ENCODE assay signal across 36 mouse cellular contexts in the genomic region with DNA sequence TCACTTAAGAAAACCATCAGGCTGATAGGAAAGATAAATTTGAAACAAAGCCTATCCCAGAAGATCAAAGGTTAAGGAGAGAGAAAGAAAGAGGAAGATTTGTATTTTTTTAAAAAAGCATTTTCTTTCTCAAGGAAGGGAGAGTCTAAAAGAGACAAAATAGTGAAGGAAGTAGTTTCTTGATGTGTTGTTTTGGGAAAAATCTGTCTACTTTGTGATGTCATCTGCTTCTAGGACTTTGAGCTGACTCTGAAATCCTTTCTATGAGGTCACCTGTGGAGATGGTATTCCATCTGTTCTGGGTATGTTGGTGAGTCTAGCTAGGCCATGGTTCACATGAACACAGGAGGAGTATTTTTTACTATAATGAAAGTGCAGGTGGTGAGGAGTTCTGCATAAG. TPM values are rescaled to one million over a fixed set of nuclear protein-coding genes. Genes with fewer than 3 reads are reported as not detected.
"Had no signal": no experiment of that assay in that cellular context is flagged by ENCODE, and none has a peak within 500 bp of the region (broad histone marks: within the 10 kb centered on the region; RNA-seq: fewer than 3 reads in every experiment).

A gene (plus strand): TSS at position 301 of the 400 bp plus-strand sequence.

- H3K4me1 ChIP-seq: limb, embryonic 10.5 days; limb, embryonic 12.5 days; limb, embryonic 13.5 days; limb, embryonic 15.5 days; liver, embryonic 12.5 days; liver, embryonic 13.5 days; liver, embryonic 15.5 days; lung, embryonic 15.5 days; megakaryocyte, embryonic 14.5 days; midbrain, embryonic 10.5 days; midbrain, embryonic 12.5 days; midbrain, embryonic 13.5 days; midbrain, embryonic 15.5 days had no signal

- H3K36me3 ChIP-seq: limb, embryonic 10.5 days; limb, embryonic 12.5 days; limb, embryonic 13.5 days; limb, embryonic 15.5 days; liver, embryonic 12.5 days; liver, embryonic 13.5 days; liver, embryonic 15.5 days; lung, embryonic 15.5 days; midbrain, embryonic 10.5 days; midbrain, embryonic 12.5 days; midbrain, embryonic 13.5 days; midbrain, embryonic 15.5 days had no signal

- H3K4me3 ChIP-seq: left cerebral cortex, adult 2 months; limb, embryonic 10.5 days; limb, embryonic 12.5 days; limb, embryonic 13.5 days; limb, embryonic 15.5 days; liver, embryonic 12.5 days; liver, embryonic 13.5 days; liver, embryonic 15.5 days; lung, embryonic 15.5 days; megakaryocyte, embryonic 14.5 days; midbrain, embryonic 10.5 days; midbrain, embryonic 12.5 days; midbrain, embryonic 13.5 days; midbrain, embryonic 15.5 days; myocyte had no signal

- H3K4me2 ChIP-seq: limb, embryonic 12.5 days; limb, embryonic 13.5 days; limb, embryonic 15.5 days; liver, embryonic 11.5 days; liver, embryonic 12.5 days; liver, embryonic 13.5 days; liver, embryonic 15.5 days; lung, embryonic 14.5 days; lung, embryonic 15.5 days; midbrain, embryonic 11.5 days; midbrain, embryonic 12.5 days; midbrain, embryonic 13.5 days; midbrain, embryonic 15.5 days had no signal

- H3K27ac ChIP-seq: left cerebral cortex, adult 2 months; limb, embryonic 10.5 days; limb, embryonic 12.5 days; limb, embryonic 13.5 days; limb, embryonic 15.5 days; liver, embryonic 12.5 days; liver, embryonic 13.5 days; liver, embryonic 14.5 days; liver, embryonic 15.5 days; lung, embryonic 15.5 days; macrophage; midbrain, embryonic 10.5 days; midbrain, embryonic 12.5 days; midbrain, embryonic 13.5 days; midbrain, embryonic 15.5 days had no signal

- DNase-seq: left cerebral cortex, postnatal 4 days; liver; liver, embryonic 13.5 days; lung, adult 18-20 months; lung, adult 2 months; lung, embryonic 14.5 days; lung, postnatal 10 days; lung, postnatal 14 days; lung, postnatal 36 days; lung, postnatal 4 days; midbrain, embryonic 14.5 days had no signal

- H3K9ac ChIP-seq: limb, embryonic 12.5 days; limb, embryonic 13.5 days; limb, embryonic 15.5 days; liver, embryonic 12.5 days; liver, embryonic 13.5 days; liver, embryonic 14.5 days; liver, embryonic 15.5 days; lung, embryonic 14.5 days; lung, embryonic 15.5 days; midbrain, embryonic 12.5 days; midbrain, embryonic 13.5 days; midbrain, embryonic 15.5 days had no signal

- ATAC-seq: liver, embryonic 12.5 days; lung, postnatal 0 days; midbrain, embryonic 13.5 days; midbrain, embryonic 15.5 days; midbrain, embryonic 16.5 days had no signal

- H3K9me3 ChIP-seq: limb, embryonic 10.5 days; limb, embryonic 12.5 days; limb, embryonic 13.5 days; limb, embryonic 15.5 days; liver, embryonic 12.5 days; liver, embryonic 13.5 days; liver, embryonic 15.5 days; lung, embryonic 15.5 days; megakaryocyte, embryonic 14.5 days; midbrain, embryonic 10.5 days; midbrain, embryonic 12.5 days; midbrain, embryonic 13.5 days; midbrain, embryonic 15.5 days had no signal

- H3K27me3 ChIP-seq: limb, embryonic 12.5 days; limb, embryonic 13.5 days; limb, embryonic 15.5 days; liver, embryonic 12.5 days; liver, embryonic 13.5 days; liver, embryonic 15.5 days; lung, embryonic 15.5 days; megakaryocyte, embryonic 14.5 days; midbrain, embryonic 12.5 days; midbrain, embryonic 13.5 days; midbrain, embryonic 15.5 days had no signal

RNA-seq across cellular contexts. Expression of the gene that starts here (rescaled TPM):
- polyA plus RNA-seq: limb, embryonic 10.5 days; limb, embryonic 11.5 days; limb, embryonic 12.5 days; limb, embryonic 13.5 days; limb, embryonic 14.5 days; limb, embryonic 15.5 days; liver, adult 2 months; liver, embryonic 11.5 days; liver, embryonic 12.5 days; liver, embryonic 13.5 days; liver, embryonic 14.5 days; lung, adult 2 months; lung, embryonic 14.5 days; lung, embryonic 16.5 days; macrophage; midbrain, embryonic 10.5 days; midbrain, embryonic 11.5 days; midbrain, embryonic 12.5 days; midbrain, embryonic 13.5 days; midbrain, embryonic 14.5 days; midbrain, embryonic 15.5 days; midbrain, embryonic 16.5 days; midbrain, postnatal 0 days; myocyte had no signal
